Comparison of ENCODE assay signal across 18 mouse cellular contexts in genomic region chr3:21484052-21484451, GRCm38 (mm10).
DNase-seq lines count a peak whose midpoint lies in the region; ATAC-seq lines count a peak whose summit lies in the region.
"Had no signal": no experiment of that assay in that cellular context is flagged by ENCODE, and none has a peak within 500 bp of the region (broad histone marks: within the 10 kb centered on the region; RNA-seq: fewer than 3 reads in every experiment).

No protein-coding gene starts in this region.

- H3K4me3 ChIP-seq in kidney, embryonic 16.5 days (ENCODE audit: low read length), result no peak overlapping the region
- H3K4me3 ChIP-seq in hindbrain, embryonic 14.5 days (replicated peaks; ENCODE audit: low read length), result no peak overlapping the region
- H3K4me3 ChIP-seq: heart, adult 2 months; hindbrain, embryonic 15.5 days; midbrain, embryonic 12.5 days; neural tube, embryonic 15.5 days had no signal

- no peak overlapping the region for H3K27ac ChIP-seq in kidney, embryonic 16.5 days (ENCODE audit: low read length)
- no peak overlapping the region for H3K27ac ChIP-seq in hindbrain, embryonic 14.5 days
- H3K27ac ChIP-seq: heart, adult 2 months; hindbrain, embryonic 15.5 days; midbrain, embryonic 12.5 days; neural tube, embryonic 15.5 days had no signal

- DNase-seq in frontal cortex, adult 2 months (ENCODE audit: extremely low spot score in 1 of 2, low spot score in 1 of 2), result peak; percentile 67 to 72
- DNase-seq in frontal cortex, postnatal 25 days (ENCODE audit: low spot score in 2 of 2), result no peak
- DNase-seq in left cerebral cortex, adult 11 months (ENCODE audit: low spot score), result peak; percentile 48
- DNase-seq in left cerebral cortex, postnatal 4 days, result no peak
- peak; percentile 44 to 55 for DNase-seq in left cerebral cortex, adult 18-20 months (ENCODE audit: low spot score in 2 of 2)
- DNase-seq in right cerebral cortex, postnatal 36 days (ENCODE audit: low spot score in 2 of 2), result peak; percentile 39 to 67
- DNase-seq in hindbrain, embryonic 14.5 days (ENCODE audit: low spot score), result no peak
- DNase-seq: cerebellum, adult 2 months; heart, adult 2 months; kidney, adult 11 months; kidney, postnatal 36 days; retina, postnatal 1 day; thymus, adult 2 months had no signal

- H3K4me1 ChIP-seq in kidney, embryonic 16.5 days (ENCODE audit: insufficient read depth, low read length), result 0 out of 2 replicates have a peak, but pooled peaks cover 5% of the 10 kb centered on the region
- H3K4me1 ChIP-seq in hindbrain, embryonic 14.5 days (replicated peaks; ENCODE audit: control insufficient read depth, insufficient read depth, low read length), result 0 out of 2 replicates have a peak, but pooled peaks cover 3% of the 10 kb centered on the region

- H3K9me3 ChIP-seq in kidney, embryonic 16.5 days (ENCODE audit: low read length), result peaks cover 3% of the 10 kb centered on the region; the same call in 1 of the 2 replicates
- H3K9me3 ChIP-seq in hindbrain, embryonic 14.5 days (ENCODE audit: control insufficient read depth, low read length), result no peaks in the 10 kb centered on the region
- H3K9me3 ChIP-seq: hindbrain, embryonic 15.5 days; midbrain, embryonic 12.5 days; neural tube, embryonic 15.5 days had no signal

- H3K9ac ChIP-seq in kidney, embryonic 16.5 days (replicated peaks; ENCODE audit: low read length), result no peak overlapping the region
- no peak overlapping the region for H3K9ac ChIP-seq in hindbrain, embryonic 14.5 days
- H3K9ac ChIP-seq: hindbrain, embryonic 15.5 days; midbrain, embryonic 12.5 days; neural tube, embryonic 15.5 days had no signal

- WGBS in kidney, embryonic 16.5 days, result 92% methylated on average over 2 of the region's 2 CpGs
- 83% methylated on average over 2 of the region's 2 CpGs for WGBS in hindbrain, embryonic 14.5 days

- no peaks in the 10 kb centered on the region for H3K36me3 ChIP-seq in kidney, embryonic 16.5 days (ENCODE audit: insufficient read depth, low read length)
- no peaks in the 10 kb centered on the region for H3K36me3 ChIP-seq in hindbrain, embryonic 14.5 days (replicated peaks; ENCODE audit: control insufficient read depth, insufficient read depth)
- H3K36me3 ChIP-seq: hindbrain, embryonic 15.5 days; midbrain, embryonic 12.5 days; neural tube, embryonic 15.5 days had no signal

- H3K27me3 ChIP-seq in kidney, embryonic 16.5 days (ENCODE audit: insufficient read depth, low read length), result no peaks in the 10 kb centered on the region
- no peaks in the 10 kb centered on the region for H3K27me3 ChIP-seq in hindbrain, embryonic 14.5 days (ENCODE audit: control insufficient read depth, insufficient read depth, low read length)
- H3K27me3 ChIP-seq: hindbrain, embryonic 15.5 days; midbrain, embryonic 12.5 days; neural tube, embryonic 15.5 days had no signal

- no peak for ATAC-seq in kidney, embryonic 16.5 days (ENCODE audit: low FRiP score, low TSS enrichment)
- no peak for ATAC-seq in hindbrain, embryonic 14.5 days (ENCODE audit: low FRiP score)
- ATAC-seq: forebrain, embryonic 16.5 days had no signal

- intact Hi-C loops in left cerebral cortex, postnatal 4 days (cut with DNase I), result no loop called here

- H3K4me2 ChIP-seq in kidney, embryonic 16.5 days (replicated peaks; ENCODE audit: low read depth, low read length), result no peak overlapping the region
- no peak overlapping the region for H3K4me2 ChIP-seq in hindbrain, embryonic 14.5 days (replicated peaks)
- H3K4me2 ChIP-seq: hindbrain, embryonic 15.5 days; midbrain, embryonic 12.5 days; neural tube, embryonic 15.5 days had no signal

Comparison
In these comparisons a context has a peak if more than half of its experiments do, and no peak if none do; other contexts are left out.
1. DNase-seq: peak in frontal cortex, adult 2 months (2 of 2), left cerebral cortex, adult 11 months (single experiment), left cerebral cortex, adult 18-20 months (2 of 2) and right cerebral cortex, postnatal 36 days (2 of 2); none in frontal cortex, postnatal 25 days (0 of 2), left cerebral cortex, postnatal 4 days (single experiment) and hindbrain, embryonic 14.5 days (single experiment).